Mouse (Mus musculus) cerebellum, adult 2 months (tissue): Measurements from ENCODE around the gene Emilin2. TPM values are rescaled to one million over a fixed set of nuclear protein-coding genes. Genes with fewer than 3 reads are reported as not detected.

Source experiments
- DNase-seq, 2 experiments: peaks; one replicate each; pipeline ENCODE4 v3.0.0; 2021
- H3K27ac ChIP-seq: fragments of 200-500 bp; 2 replicates; pipeline ENCODE4 v1.5.1; 2012; ENCODE audit warnings: low read length, control low read depth, inconsistent platforms; ENCODE audit not compliant: insufficient read depth
- H3K27me3 ChIP-seq: fragments of 200-500 bp; 2 replicates; pipeline ENCODE4 v1.6.1; 2012; ENCODE audit warnings: inconsistent platforms, mild to moderate bottlenecking, low read length, moderate library complexity; ENCODE audit not compliant: control insufficient read depth, insufficient read depth
- H3K4me1 ChIP-seq: fragments of 200-500 bp; 2 replicates; pipeline ENCODE4 v1.6.1; 2011; ENCODE audit warnings: low read length; ENCODE audit not compliant: control insufficient read depth, insufficient read depth
- H3K4me3 ChIP-seq: fragments of 200-500 bp; replicated peaks from 2 replicates; pipeline ENCODE3; 2011; ENCODE audit warnings: mild to moderate bottlenecking, low read depth, low read length, control low read depth; ENCODE audit not compliant: insufficient read depth
- CTCF ChIP-seq: fragments of 200-500 bp; IDR thresholded peaks from 2 replicates; pipeline ENCODE4 v1.5.1; 2011; ENCODE audit warnings: low read depth, mild to moderate bottlenecking, control low read depth, low read length, moderate library complexity, borderline replicate concordance; ENCODE audit not compliant: insufficient read depth
- POLR2A ChIP-seq: fragments of 200-500 bp; IDR thresholded peaks from 2 replicates; pipeline ENCODE4 v1.6.1; 2011; ENCODE audit warnings: low read length, control low read depth, borderline replicate concordance; ENCODE audit not compliant: insufficient read depth
- WGBS: fragments of 180-500 bp; shearing (Covaris S2); methylation state at CpG from one replicate; pipeline ENCODE4 v1.1.7; 2018; 5-methylcytosine and 5-hydroxymethylcytosine counted together
- polyA plus RNA-seq: library from polyadenylated mRNA; depleted of rRNA; stranded (reverse); fragments of >200 nt; gene quantifications from 2 replicates; pipeline ENCODE4 v1.2.3, GENCODE M21; 2012

Gene Emilin2
- polyA plus RNA-seq, 1 experiment = 4.5 TPM

DNA sequence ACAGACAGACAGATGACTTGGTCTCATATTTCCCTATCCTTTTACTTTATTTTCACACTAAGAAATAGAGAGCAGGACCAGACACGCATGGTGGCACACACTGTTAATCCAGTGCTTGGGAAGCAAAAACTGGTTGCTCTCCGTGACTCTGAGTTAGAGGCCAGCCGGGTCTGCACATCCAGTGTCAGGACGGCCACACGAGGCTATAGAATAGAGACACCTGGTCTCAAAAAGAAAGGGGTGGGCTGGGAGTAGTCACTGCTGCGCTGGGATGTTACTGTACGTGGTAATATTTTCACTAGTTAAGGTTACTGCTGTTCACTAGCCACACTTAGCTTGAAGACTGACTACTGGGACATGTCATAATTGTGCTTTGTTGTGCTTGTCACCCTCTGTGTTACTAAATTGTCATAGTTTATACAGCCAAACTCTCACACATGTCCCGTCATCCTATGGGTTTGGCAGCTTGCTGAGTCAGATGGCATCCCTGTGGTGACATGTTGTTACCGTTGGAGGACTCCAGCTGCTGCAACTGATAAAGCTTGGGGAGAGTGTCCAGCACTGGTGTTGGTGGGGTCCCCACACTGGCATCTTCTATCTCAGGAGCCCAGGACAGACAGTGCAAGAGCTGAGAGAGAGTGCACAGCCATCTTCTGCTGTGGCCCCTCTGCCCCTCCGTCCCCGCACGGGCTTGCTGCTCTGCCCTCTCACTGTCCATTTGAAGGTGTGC lies 76.4 kb downstream of the Emilin2 start:
- 76% methylated on average over 12 of the region's 12 CpGs for WGBS
- H3K4me1 ChIP-seq = peaks cover 2% of the 10 kb centered on the region; the same call in 1 of the 2 replicates
- no peak overlapping the region for H3K4me3 ChIP-seq
- DNase-seq = no peak
- no peak overlapping the region for H3K27ac ChIP-seq
- no peaks in the 10 kb centered on the region for H3K27me3 ChIP-seq
- TF ChIP-seq POLR2A = no peak
- TF ChIP-seq CTCF = no peak

DNA sequence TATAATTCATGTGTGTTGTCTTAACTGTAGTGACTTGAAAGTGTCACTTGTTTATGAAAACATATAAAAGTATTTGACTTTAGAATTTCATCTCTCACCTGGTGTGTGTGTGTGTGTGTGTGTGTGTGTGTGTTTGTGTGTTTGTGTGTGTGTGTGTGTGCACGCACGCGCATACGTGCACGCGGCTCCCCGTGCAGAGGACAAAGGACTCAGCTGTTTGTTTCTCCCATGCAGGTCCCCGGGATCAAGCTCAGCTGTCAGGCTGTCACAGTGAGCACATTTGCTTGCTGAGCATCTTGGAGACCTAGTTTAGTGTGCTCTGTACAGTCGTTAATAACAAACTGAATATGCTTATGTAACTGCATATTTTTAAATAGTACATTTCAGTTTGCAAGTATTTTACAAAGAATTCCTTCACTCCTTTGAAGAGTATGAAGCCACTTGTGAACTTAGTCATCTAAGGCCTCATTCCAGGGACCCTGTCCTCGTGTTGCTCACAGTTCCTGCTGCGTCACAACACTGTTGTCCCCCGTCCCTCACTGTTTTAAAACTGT lies 77.7 kb downstream of the Emilin2 start:
- 87% methylated on average over 12 of the region's 12 CpGs for WGBS
- H3K27me3 ChIP-seq = no peaks in the 10 kb centered on the region
- DNase-seq = no peak
- no peaks in the 10 kb centered on the region for H3K4me1 ChIP-seq
- H3K27ac ChIP-seq = no peak overlapping the region
- H3K4me3 ChIP-seq = no peak overlapping the region
- no peak for TF ChIP-seq POLR2A
- TF ChIP-seq CTCF = no peak

DNA sequence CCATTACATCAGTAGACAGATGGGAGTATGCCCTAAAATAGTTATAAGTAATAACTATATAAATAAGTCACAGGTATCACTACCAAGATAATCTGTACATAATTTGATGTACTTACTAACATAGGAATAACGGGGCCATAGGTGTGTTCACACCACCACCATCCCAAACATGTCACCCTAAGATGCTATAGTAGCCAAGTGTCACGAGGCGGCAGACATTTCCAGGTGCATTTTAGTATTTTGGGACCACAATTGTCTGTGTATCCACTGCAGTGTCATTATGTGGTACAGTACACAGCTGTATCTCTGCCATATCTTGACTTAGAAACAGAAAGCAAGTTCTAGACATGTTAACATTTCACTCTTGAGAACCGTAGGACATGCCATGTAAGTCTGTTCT lies 78.6 kb downstream of the Emilin2 start:
- Histone ChIP-seq H3K4me1 (no peaks in the 10 kb centered on the region), H3K27ac (no peak overlapping the region), H3K27me3 (no peaks in the 10 kb centered on the region), H3K4me3 (no peak overlapping the region)
- TF ChIP-seq CTCF = no peak
- TF ChIP-seq POLR2A = no peak
- 97% methylated on average over 4 of the region's 4 CpGs for WGBS
- no peak for DNase-seq

- 85% methylated on average over 2 of the region's 2 CpGs for WGBS
Measured at GRCm38 (mm10) chr17:71231998-71232397, 79.8 kb downstream of the Emilin2 start.

GRCm38 (mm10) chr17:71230108-71230709 lies 81.6 kb downstream of the Emilin2 start:
- WGBS = 79% methylated on average over 9 of the region's 9 CpGs
- Histone ChIP-seq H3K27ac (no peak overlapping the region), H3K4me1 (no peaks in the 10 kb centered on the region), H3K4me3 (no peak overlapping the region), H3K27me3 (no peaks in the 10 kb centered on the region)
- no peak for TF ChIP-seq CTCF
- no peak for TF ChIP-seq POLR2A
- DNase-seq = no peak

More at GRCm38 (mm10) chr17:71231998-71232397, 79.8 kb downstream of the Emilin2 start:
- no peak for TF ChIP-seq CTCF
- no peak for TF ChIP-seq POLR2A
- H3K27me3 ChIP-seq = no peaks in the 10 kb centered on the region
- no peak overlapping the region for H3K4me3 ChIP-seq
- no peak for DNase-seq
- no peaks in the 10 kb centered on the region for H3K4me1 ChIP-seq
- H3K27ac ChIP-seq = no peak overlapping the region

DNA sequence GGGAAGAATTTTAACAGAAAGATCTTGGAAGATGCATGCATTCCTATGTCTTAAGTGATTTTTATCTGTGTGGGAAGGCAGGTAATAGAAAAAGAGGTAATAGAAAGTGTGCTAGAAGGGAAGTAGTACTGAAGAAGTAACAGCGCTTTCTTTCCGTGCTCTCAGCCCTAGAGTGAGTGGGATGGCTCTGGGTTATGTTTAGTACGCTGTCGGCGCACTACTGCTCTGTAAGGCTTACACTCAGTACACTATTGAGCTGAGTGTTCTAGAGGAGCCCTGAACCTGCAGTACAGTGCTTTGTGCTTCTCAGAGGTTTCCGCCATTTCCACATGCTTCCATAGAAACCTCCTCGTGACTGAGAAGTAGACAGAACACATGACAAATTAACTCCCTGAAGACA lies 83.1 kb downstream of the Emilin2 start:
- no peaks in the 10 kb centered on the region for H3K27me3 ChIP-seq
- DNase-seq = no peak
- H3K4me3 ChIP-seq = no peak overlapping the region
- TF ChIP-seq POLR2A (no peak), CTCF (no peak)
- no peaks in the 10 kb centered on the region; the same call in 1 of the 2 replicates for H3K4me1 ChIP-seq
- 82% methylated on average over 7 of the region's 7 CpGs for WGBS
- no peak overlapping the region for H3K27ac ChIP-seq

DNA sequence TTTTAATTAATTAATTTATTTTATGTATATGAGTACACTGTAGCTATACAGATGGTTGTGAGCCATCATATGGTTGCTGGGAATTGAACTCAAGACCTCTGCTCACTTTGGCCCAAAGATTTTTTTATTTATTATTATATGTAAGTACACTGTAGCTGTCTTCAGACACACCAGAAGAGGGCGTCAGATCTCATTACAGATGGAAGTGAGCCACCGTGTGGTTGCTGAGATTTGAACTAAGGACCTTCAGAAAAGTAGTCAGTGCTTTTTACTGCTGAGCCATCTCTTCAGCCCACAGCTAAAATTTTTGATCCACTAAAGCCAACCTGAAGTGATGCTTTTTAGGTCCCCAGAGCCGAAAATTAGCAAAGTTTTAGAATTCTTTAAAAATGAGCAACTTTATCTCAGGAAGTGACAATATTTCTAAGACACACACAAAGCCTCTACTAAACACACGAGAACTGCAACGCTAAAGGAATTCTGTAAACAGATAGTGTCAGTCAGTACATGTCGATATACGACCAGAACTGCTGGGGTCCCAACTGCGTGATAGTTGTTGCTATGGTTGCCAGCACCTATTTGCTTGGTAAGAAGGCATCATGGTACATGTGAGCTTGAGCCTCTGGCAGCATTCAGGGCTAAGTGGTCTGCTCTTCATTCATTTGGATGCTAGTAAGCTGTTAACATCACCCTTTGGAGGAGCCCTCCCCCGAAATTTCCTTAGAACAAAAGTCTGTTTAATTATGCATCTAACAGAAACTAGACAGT lies 84.5 kb downstream of the Emilin2 start:
- Histone ChIP-seq H3K4me1 (no peaks in the 10 kb centered on the region; the same call in 1 of the 2 replicates), H3K27me3 (no peaks in the 10 kb centered on the region), H3K4me3 (no peak overlapping the region), H3K27ac (no peak overlapping the region)
- no peak for DNase-seq
- TF ChIP-seq POLR2A (no peak), CTCF (no peak)
- 88% methylated on average over 9 of the region's 9 CpGs for WGBS
